Mouse (Mus musculus) liver, embryonic 11.5 days (tissue): ENCODE results near the gene Slc12a9. TPM values are rescaled to one million over a fixed set of nuclear protein-coding genes. Genes with fewer than 3 reads are reported as not detected.
A peak's percentile ranks its signal among the peaks of the same experiment; 100 is the strongest.

ENCODE experiments used
- ATAC-seq: fragments of 200-750 bp; cut with Nextera tagmentation; replicated peaks from 2 replicates; pipeline ENCODE4 v1.8.0; 2017; ENCODE audit warnings: moderate number of reproducible peaks, mild to moderate bottlenecking, moderate TSS enrichment, moderate library complexity; ENCODE audit not compliant: low FRiP score
- DNase-seq: peaks from one replicate; pipeline ENCODE4 v3.0.0-alpha.2; 2017; ENCODE audit warnings: low spot score
- H3K27ac ChIP-seq: fragments of 300-500 bp; sonication (generic); 2 replicates; pipeline ENCODE4 v1.5.1; 2014; ENCODE audit warnings: mild to moderate bottlenecking, low read depth, low read length, control low read depth
- H3K27me3 ChIP-seq: fragments of 300-500 bp; sonication (generic); replicated peaks from 2 replicates; pipeline ENCODE4 v1.6.1; 2014; ENCODE audit warnings: low read length, mixed read lengths; ENCODE audit not compliant: control insufficient read depth, insufficient read depth
- H3K36me3 ChIP-seq: fragments of 300-500 bp; sonication (generic); 2 replicates; pipeline ENCODE4 v1.6.1; 2014; ENCODE audit warnings: mild to moderate bottlenecking, low read length, moderate library complexity, mixed read lengths; ENCODE audit not compliant: control insufficient read depth, insufficient read depth
- H3K4me1 ChIP-seq: fragments of 300-500 bp; sonication (generic); replicated peaks from 2 replicates; pipeline ENCODE4 v1.6.1; 2014; ENCODE audit warnings: low read length, mixed read lengths; ENCODE audit not compliant: control insufficient read depth, insufficient read depth
- H3K4me2 ChIP-seq: fragments of 300-500 bp; sonication (generic); 2 replicates; pipeline ENCODE4 v1.6.1; 2014; ENCODE audit warnings: mild to moderate bottlenecking, control low read depth, moderate library complexity
- H3K4me3 ChIP-seq: fragments of 300-500 bp; sonication (generic); 2 replicates; pipeline ENCODE4 v1.5.1; 2014; ENCODE audit warnings: low read depth, low read length, control low read depth
- H3K9ac ChIP-seq: fragments of 300-500 bp; sonication (generic); 2 replicates; pipeline ENCODE4 v1.6.1; 2014; ENCODE audit warnings: low read depth, low read length, control low read depth
- H3K9me3 ChIP-seq: fragments of 300-500 bp; sonication (generic); 2 replicates; pipeline ENCODE4 v1.6.1; 2016; ENCODE audit warnings: low read length, inconsistent platforms, mixed read lengths; ENCODE audit not compliant: control insufficient read depth
- WGBS: fragments of 180-500 bp; shearing (Covaris S2); extraction: QIAGEN DNeasy Blood & Tissue Kit; methylation state at CpG from one replicate; pipeline ENCODE4 v1.1.7; 2014; 5-methylcytosine and 5-hydroxymethylcytosine counted together
- polyA plus RNA-seq: library from polyadenylated mRNA; unstranded; fragments of >200 nt; fragmentation: Nextera tagmentation; extraction: Ambion mirVana; gene quantifications from 2 replicates; pipeline ENCODE4 v1.2.1, GENCODE M21; 2014

Gene Slc12a9
- polyA plus RNA-seq, 1 experiment from 2014 or later: 6.4 TPM

DNA sequence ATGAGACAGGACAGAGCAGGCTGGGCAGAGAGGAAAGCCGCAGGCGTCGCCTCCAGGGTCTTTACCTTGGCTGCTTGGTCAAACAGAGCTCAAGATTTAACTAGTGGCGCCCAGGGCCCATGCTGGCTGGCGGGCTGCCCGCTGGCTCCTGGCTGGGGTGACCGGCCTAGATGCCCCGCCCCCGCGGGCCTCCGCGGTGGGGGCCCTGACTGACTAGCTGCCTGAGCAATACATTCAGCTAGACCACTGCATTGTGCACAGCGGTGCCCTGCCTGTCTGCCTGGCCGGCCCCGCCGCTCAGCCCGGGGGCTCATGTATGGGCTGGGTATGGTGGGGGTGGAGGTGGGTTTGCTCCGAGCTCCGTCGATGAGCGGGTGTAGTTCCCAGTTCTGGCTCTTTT is 32.1 kb downstream of the Slc12a9 start:
- 91% methylated on average over 21 of the region's 21 CpGs for WGBS
- peaks cover 79% of the 10 kb centered on the region for H3K36me3 ChIP-seq
- ATAC-seq: no peak
- H3K4me3 ChIP-seq: no peak overlapping the region
- no peaks in the 10 kb centered on the region for H3K9me3 ChIP-seq
- no peak overlapping the region for H3K27ac ChIP-seq
- H3K4me2 ChIP-seq: no peak overlapping the region
- peaks cover 33% of the 10 kb centered on the region for H3K4me1 ChIP-seq
- no peaks in the 10 kb centered on the region for H3K27me3 ChIP-seq
- DNase-seq: no peak
- H3K9ac ChIP-seq: no peak overlapping the region

DNA sequence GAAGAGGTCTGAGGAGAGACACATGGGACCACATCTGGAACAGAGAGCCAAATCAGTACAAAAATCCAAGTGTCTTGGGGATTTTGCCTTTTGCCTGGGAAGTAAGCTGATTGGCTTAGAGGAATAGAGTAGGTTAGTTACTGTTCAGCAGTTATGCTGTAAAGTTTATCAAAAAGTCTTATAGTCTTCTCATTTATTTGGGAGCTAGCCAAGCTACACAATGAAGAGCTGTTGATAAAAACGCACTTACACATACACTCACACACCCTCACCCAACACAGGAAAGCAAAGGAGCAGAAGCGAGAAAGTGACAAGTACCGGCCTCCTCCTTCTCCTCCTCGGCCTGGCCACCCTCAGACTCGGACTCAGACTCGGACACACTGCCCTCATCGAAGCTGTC is 34.2 kb downstream of the Slc12a9 start:
- 86% methylated on average over 7 of the region's 7 CpGs for WGBS
- no peak for DNase-seq
- Histone ChIP-seq H3K27ac (no peak overlapping the region), H3K4me1 (peaks cover 23% of the 10 kb centered on the region), H3K9ac (no peak overlapping the region), H3K4me3 (no peak overlapping the region), H3K4me2 (no peak overlapping the region), H3K27me3 (no peaks in the 10 kb centered on the region), H3K36me3 (peaks cover 88% of the 10 kb centered on the region), H3K9me3 (no peaks in the 10 kb centered on the region)
- ATAC-seq: no peak

DNA sequence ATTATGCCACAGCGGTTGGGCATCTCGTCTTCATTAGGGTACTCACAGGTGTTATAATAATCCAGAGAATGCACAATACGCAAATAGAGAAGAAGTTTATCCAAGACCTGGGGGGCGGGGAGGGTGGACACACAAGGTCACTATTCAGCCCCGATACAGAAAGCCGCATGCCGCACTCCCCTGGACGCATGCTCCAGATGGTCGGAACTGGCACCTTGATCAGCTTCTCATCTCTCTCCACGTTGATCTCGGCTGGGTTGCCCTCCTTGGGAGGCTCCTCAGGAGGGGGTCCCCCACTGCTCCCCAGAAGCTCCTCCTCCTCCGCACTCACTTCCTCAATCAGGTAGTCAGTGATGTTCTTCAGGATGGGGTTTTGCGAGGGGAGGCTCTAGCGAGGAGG is 36.3 kb downstream of the Slc12a9 start:
- peaks cover 72% of the 10 kb centered on the region for H3K36me3 ChIP-seq
- H3K4me2 ChIP-seq: no peak overlapping the region
- peaks cover 21% of the 10 kb centered on the region for H3K4me1 ChIP-seq
- WGBS: 95% methylated on average over 14 of the region's 14 CpGs
- no peak overlapping the region for H3K27ac ChIP-seq
- H3K9ac ChIP-seq: no peak overlapping the region
- no peak for ATAC-seq
- H3K27me3 ChIP-seq: no peaks in the 10 kb centered on the region
- H3K9me3 ChIP-seq: no peaks in the 10 kb centered on the region
- H3K4me3 ChIP-seq: no peak overlapping the region
- no peak for DNase-seq

DNA sequence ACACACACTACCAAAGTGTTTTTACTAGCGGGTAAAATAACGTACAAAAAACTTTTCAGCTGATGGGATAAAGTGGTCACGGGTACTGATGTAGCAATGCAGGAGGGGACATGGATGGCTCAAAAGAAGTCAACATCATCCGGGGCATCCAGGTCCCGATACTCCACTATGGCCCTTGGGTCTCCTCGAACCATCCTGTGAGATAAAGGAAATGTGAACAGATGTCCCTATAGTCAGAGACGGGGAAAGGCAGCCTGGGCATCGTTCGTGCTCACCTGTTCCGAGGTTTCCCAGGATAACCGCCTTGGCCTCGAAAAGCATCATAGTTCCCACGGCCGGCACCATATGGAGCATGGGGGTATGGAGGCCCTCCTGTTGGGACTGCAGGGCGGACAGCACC is 37.7 kb downstream of the Slc12a9 start:
- H3K27ac ChIP-seq: no peak overlapping the region; the same call in 1 of the 2 replicates
- H3K9me3 ChIP-seq: no peaks in the 10 kb centered on the region
- H3K4me3 ChIP-seq: peak overlapping the region; percentile 7; the same call in 1 of the 2 replicates
- DNase-seq (no peak), ATAC-seq (no peak)
- 0 out of 2 replicates have a peak overlapping the region, but pooled peaks have one; percentile 9 for H3K9ac ChIP-seq
- 89% methylated on average over 15 of the region's 15 CpGs for WGBS
- no peaks in the 10 kb centered on the region for H3K27me3 ChIP-seq
- peak overlapping the region; percentile 99 for H3K4me2 ChIP-seq
- peaks cover 34% of the 10 kb centered on the region for H3K4me1 ChIP-seq
- peaks cover 61% of the 10 kb centered on the region for H3K36me3 ChIP-seq

DNA sequence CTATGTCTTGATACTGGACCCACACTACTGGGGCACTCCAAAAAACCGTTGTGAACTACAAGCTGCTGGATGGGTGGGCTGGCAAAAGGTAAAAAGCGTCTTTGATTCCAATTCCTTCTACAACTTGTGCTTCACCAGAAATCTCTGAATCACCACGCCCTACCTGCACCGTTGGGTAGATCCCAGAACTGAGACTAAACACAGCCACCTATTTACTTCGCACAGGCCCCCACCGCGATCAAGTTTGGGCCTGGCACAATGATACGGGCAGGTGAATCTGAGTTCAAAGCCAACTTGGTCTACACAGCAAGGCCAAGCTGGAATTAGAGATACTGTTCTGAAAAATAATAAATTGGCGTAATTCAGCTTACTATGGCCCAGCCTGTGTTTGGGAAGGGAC is 38.1 kb downstream of the Slc12a9 start:
- WGBS: 72% methylated on average over 9 of the region's 9 CpGs
- no peaks in the 10 kb centered on the region for H3K9me3 ChIP-seq
- H3K27me3 ChIP-seq: peaks cover 4% of the 10 kb centered on the region
- peak overlapping the region; percentile 68 for H3K4me3 ChIP-seq
- ATAC-seq: no peak
- H3K4me2 ChIP-seq: peak overlapping the region; percentile 99
- peak overlapping the region; percentile 95 for H3K27ac ChIP-seq
- DNase-seq: no peak
- peak overlapping the region; percentile 91 for H3K9ac ChIP-seq
- H3K36me3 ChIP-seq: peaks cover 57% of the 10 kb centered on the region
- peaks cover 38% of the 10 kb centered on the region for H3K4me1 ChIP-seq

DNA sequence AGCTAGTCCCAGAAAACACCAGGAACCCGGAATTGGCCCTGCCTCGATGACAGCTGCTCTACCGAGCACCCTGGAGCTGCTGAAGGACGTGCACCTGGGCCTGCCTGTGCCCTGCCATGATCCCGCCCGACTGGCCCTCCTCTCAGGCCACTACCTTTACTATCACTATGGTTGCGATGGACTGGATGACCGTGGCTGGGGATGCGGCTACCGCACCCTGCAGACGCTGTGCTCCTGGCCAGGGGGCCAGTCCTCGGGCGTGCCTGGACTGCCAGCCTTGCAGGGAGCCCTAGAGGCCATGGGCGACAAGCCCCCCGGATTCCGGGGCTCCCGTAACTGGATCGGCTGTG is 38.7 kb downstream of the Slc12a9 start:
- peak overlapping the region; percentile 68 for H3K4me3 ChIP-seq
- peak overlapping the region; percentile 99 for H3K4me2 ChIP-seq
- no peak for DNase-seq
- 9% methylated on average over 18 of the region's 18 CpGs for WGBS
- peaks cover 51% of the 10 kb centered on the region for H3K36me3 ChIP-seq
- peaks cover 42% of the 10 kb centered on the region for H3K4me1 ChIP-seq
- H3K9me3 ChIP-seq: no peaks in the 10 kb centered on the region
- peak; percentile 33 for ATAC-seq
- peaks cover 9% of the 10 kb centered on the region for H3K27me3 ChIP-seq
- H3K9ac ChIP-seq: peak overlapping the region; percentile 91
- peak overlapping the region; percentile 95 for H3K27ac ChIP-seq

DNA sequence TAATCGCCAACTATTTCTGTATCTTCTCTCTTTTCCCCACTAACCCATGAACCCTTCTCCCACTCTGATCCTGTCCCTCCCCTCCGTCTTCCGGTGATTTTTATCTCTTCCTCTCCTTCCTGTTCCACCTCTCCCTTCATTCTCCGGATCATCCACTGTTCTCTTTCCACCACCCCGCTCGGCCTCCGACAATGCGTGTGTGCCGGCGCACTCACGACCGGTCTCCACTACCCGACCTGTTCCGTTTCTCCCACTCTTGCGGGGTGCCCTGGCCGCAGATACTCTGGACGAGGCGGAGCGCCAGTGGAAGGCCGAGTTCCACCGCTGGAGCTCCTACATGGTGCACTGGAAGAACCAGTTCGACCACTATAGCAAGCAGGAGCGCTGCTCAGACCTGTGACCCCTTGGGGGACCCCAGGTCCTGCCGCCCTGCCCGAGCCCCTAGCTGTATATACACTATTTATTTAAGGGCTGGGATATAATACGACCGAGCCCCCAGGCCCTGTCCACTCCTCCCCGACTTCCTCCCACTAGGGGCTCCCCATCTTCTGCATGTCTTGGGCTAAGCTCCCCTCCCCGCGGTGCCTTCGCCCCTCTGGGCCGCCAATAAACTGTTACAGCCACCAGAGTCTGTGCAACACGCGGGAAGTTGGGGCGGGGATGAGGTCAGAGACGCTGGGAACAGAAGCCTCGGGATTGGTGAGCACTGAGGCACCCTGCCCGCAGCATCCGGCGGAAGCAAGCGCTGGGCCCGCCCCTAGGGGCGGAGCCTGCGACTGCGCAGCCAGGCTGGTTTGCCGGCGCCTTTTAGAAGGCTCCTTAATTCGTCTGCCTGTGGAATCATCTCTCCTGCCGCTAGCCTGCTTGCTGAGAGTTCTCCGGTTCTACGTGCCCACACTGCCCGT is 39.3 kb downstream of the Slc12a9 start, which contains the start of gene Ufsp1:
Gene Ufsp1, plus strand, starts transcription at position 791 of the 905 bp plus-strand sequence.
- DNase-seq: peak; percentile 95
- Histone ChIP-seq H3K4me1 (peaks cover 42% of the 10 kb centered on the region), H3K9me3 (no peaks in the 10 kb centered on the region), H3K27me3 (peaks cover 16% of the 10 kb centered on the region), H3K27ac (peak within 1 kb of the TSS; percentile 95), H3K4me2 (peak within 1 kb of the TSS; percentile 99), H3K9ac (peak within 1 kb of the TSS; percentile 91), H3K36me3 (peaks cover 45% of the 10 kb centered on the region), H3K4me3 (peak within 1 kb of the TSS; percentile 68)
- ATAC-seq: peak; percentile 80
- WGBS: under 1% methylated on average over 52 of the region's 52 CpGs

DNA sequence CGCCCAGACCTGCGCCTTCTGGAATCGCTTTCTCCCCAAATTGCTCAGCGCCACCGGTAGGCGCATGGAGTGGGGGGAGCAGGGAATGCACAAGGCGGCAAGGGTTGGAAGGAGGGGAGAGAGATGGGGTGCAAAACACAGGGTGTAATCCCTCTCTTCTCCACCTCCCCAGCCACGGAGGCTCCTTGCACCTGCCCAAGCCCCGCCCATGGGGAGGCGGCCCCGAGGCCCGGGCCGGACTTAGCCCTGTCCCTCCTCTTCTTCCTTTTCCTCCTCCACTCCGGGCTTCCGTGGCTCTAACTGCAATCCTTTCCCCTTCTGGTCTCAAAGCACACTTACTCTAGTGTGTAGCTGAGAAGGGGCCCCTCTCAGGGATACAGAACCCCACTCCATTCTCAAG is 40.1 kb downstream of the Slc12a9 start:
- H3K9me3 ChIP-seq: no peaks in the 10 kb centered on the region
- peak; percentile 75 for DNase-seq
- H3K4me3 ChIP-seq: peak overlapping the region; percentile 68
- peaks cover 45% of the 10 kb centered on the region for H3K4me1 ChIP-seq
- H3K27me3 ChIP-seq: peaks cover 19% of the 10 kb centered on the region
- H3K36me3 ChIP-seq: peaks cover 37% of the 10 kb centered on the region
- peak overlapping the region; percentile 91 for H3K9ac ChIP-seq
- under 1% methylated on average over 15 of the region's 15 CpGs for WGBS
- peak overlapping the region; percentile 95 for H3K27ac ChIP-seq
- H3K4me2 ChIP-seq: peak overlapping the region; percentile 99
- ATAC-seq: peak; percentile 35
